ENCODE assay signal across 8 mouse cellular contexts in the genomic region with DNA sequence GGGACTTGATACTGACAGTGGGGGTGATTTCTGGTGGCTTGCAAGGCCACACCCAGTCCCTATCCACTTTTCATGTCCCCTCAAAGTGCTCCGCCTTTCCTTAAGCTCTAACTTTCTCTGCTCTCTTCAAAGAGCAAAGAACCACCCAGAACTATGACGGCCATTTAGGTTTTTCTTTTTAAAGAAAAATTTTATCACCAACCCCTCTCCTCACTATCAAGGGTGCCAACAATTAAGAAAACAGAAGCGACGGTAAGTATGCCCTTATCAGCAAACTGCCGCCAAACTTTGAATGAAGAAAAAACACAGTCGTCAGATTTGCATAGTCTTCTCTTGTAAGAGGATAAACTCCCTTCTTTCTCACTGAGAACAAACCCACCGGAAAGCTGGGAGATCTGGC. TPM values are rescaled to one million over a fixed set of nuclear protein-coding genes. Genes with fewer than 3 reads are reported as not detected.
DNase-seq lines count a peak whose midpoint lies in the region; ATAC-seq and TF ChIP-seq lines count a peak whose summit lies in the region.

No protein-coding gene starts in this region.

- H3K9me3 ChIP-seq in forebrain, embryonic 12.5 days: no peaks in the 10 kb centered on the region
- no peaks in the 10 kb centered on the region for H3K9me3 ChIP-seq in liver, embryonic 11.5 days (ENCODE audit: control insufficient read depth, low read length)
- H3K9me3 ChIP-seq in stomach, embryonic 16.5 days (replicated peaks; ENCODE audit: control insufficient read depth, low read length): no peaks in the 10 kb centered on the region

- H3K4me2 ChIP-seq in forebrain, embryonic 12.5 days: peak overlapping the region; percentile 98
- peak overlapping the region; percentile 100 for H3K4me2 ChIP-seq in liver, embryonic 11.5 days
- H3K4me2 ChIP-seq in stomach, embryonic 16.5 days (ENCODE audit: low read depth, low read length): peak overlapping the region; percentile 100

- DNase-seq in cerebellum, adult 2 months: no peak
- DNase-seq in cerebellum, adult 18-20 months: no peak
- no peak for DNase-seq in liver, embryonic 11.5 days (ENCODE audit: low spot score)
- DNase-seq in ovary, postnatal 36 days (ENCODE audit: low spot score): no peak
- no peak for DNase-seq in left cerebral cortex, postnatal 25 days (ENCODE audit: low spot score in 2 of 2)

- H3K9ac ChIP-seq in forebrain, embryonic 12.5 days: peak overlapping the region; percentile 75
- H3K9ac ChIP-seq in liver, embryonic 11.5 days (ENCODE audit: low read depth, low read length): peak overlapping the region; percentile 84
- H3K9ac ChIP-seq in stomach, embryonic 16.5 days (ENCODE audit: low read length): peak overlapping the region; percentile 83

- ATAC-seq in CD4-positive, CD25-positive, alpha-beta regulatory T cell, adult 4 months: peak; percentile 0
- ATAC-seq in forebrain, embryonic 12.5 days (ENCODE audit: low FRiP score): no peak
- no peak for ATAC-seq in liver, embryonic 11.5 days (replicated peaks; ENCODE audit: low FRiP score)
- ATAC-seq in stomach, embryonic 16.5 days (ENCODE audit: insufficient read depth, low FRiP score): no peak

- TF ChIP-seq POLR2A in cerebellum, adult 2 months (IDR thresholded peaks at IDR 0.05; ENCODE audit: borderline replicate concordance, insufficient read depth, low read length): no peak

- H3K27me3 ChIP-seq in cerebellum, adult 2 months (ENCODE audit: control insufficient read depth, insufficient read depth, low read length): no peaks in the 10 kb centered on the region
- H3K27me3 ChIP-seq in forebrain, embryonic 12.5 days: peaks cover 5% of the 10 kb centered on the region; the same call in 1 of the 2 replicates
- H3K27me3 ChIP-seq in liver, embryonic 11.5 days (replicated peaks; ENCODE audit: control insufficient read depth, insufficient read depth, low read length): no peaks in the 10 kb centered on the region
- no peaks in the 10 kb centered on the region for H3K27me3 ChIP-seq in stomach, embryonic 16.5 days (ENCODE audit: control insufficient read depth, insufficient read depth, low read length)

- H3K4me1 ChIP-seq in cerebellum, adult 2 months (ENCODE audit: control insufficient read depth, insufficient read depth, low read length): peaks cover 2% of the 10 kb centered on the region
- peaks cover 29% of the 10 kb centered on the region for H3K4me1 ChIP-seq in forebrain, embryonic 12.5 days
- peaks cover 23% of the 10 kb centered on the region for H3K4me1 ChIP-seq in liver, embryonic 11.5 days (replicated peaks; ENCODE audit: control insufficient read depth, insufficient read depth, low read length)
- H3K4me1 ChIP-seq in stomach, embryonic 16.5 days (ENCODE audit: control insufficient read depth, insufficient read depth, low read length): 0 out of 2 replicates have a peak, but pooled peaks cover 10% of the 10 kb centered on the region

- TF ChIP-seq CTCF in cerebellum, adult 2 months (IDR thresholded peaks at IDR 0.05; ENCODE audit: borderline replicate concordance, insufficient read depth, low read depth, low read length): no peak

- H3K36me3 ChIP-seq in forebrain, embryonic 12.5 days (replicated peaks): no peaks in the 10 kb centered on the region
- H3K36me3 ChIP-seq in liver, embryonic 11.5 days (ENCODE audit: control insufficient read depth, insufficient read depth, low read length): no peaks in the 10 kb centered on the region
- no peaks in the 10 kb centered on the region for H3K36me3 ChIP-seq in stomach, embryonic 16.5 days (ENCODE audit: control insufficient read depth, insufficient read depth, low read length)

- no peak overlapping the region for H3K27ac ChIP-seq in cerebellum, adult 2 months (ENCODE audit: insufficient read depth, low read length)
- H3K27ac ChIP-seq in forebrain, embryonic 12.5 days: 0 out of 2 replicates have a peak overlapping the region, but pooled peaks have one; percentile 85
- peak overlapping the region; percentile 89 for H3K27ac ChIP-seq in liver, embryonic 11.5 days (ENCODE audit: low read depth, low read length)
- peak overlapping the region; percentile 96; the same call in 1 of the 2 replicates for H3K27ac ChIP-seq in stomach, embryonic 16.5 days (ENCODE audit: low read length)

- intact Hi-C loops in left cerebral cortex, postnatal 25 days (cut with DNase I): no loop called here

- 2% methylated on average over 7 of the region's 7 CpGs for WGBS in cerebellum, adult 2 months
- 1% methylated on average over 7 of the region's 7 CpGs for WGBS in forebrain, embryonic 12.5 days
- WGBS in liver, embryonic 11.5 days: under 1% methylated on average over 7 of the region's 7 CpGs
- WGBS in stomach, embryonic 16.5 days: 1% methylated on average over 7 of the region's 7 CpGs

- peak overlapping the region; percentile 98 for H3K4me3 ChIP-seq in cerebellum, adult 2 months (replicated peaks; ENCODE audit: insufficient read depth, low read depth, low read length)
- H3K4me3 ChIP-seq in forebrain, embryonic 12.5 days (replicated peaks): peak overlapping the region; percentile 84
- H3K4me3 ChIP-seq in liver, embryonic 11.5 days (ENCODE audit: low read depth, low read length): peak overlapping the region; percentile 75
- H3K4me3 ChIP-seq in stomach, embryonic 16.5 days (replicated peaks; ENCODE audit: low read length): peak overlapping the region; percentile 92

RNA-seq across cellular contexts. Expression of a gene that starts 0.5 kb away (rescaled TPM):
- 4.8 and 5.2 TPM in 2 replicates for polyA plus RNA-seq in cerebellum, adult 2 months (2012; rRNA removed)
- 1 to 10 TPM; 6.8 to 8.4 TPM for polyA plus RNA-seq in CD4-positive, CD25-positive, alpha-beta regulatory T cell, adult 4 months (2017; shearing (Covaris generic))
- polyA plus RNA-seq in forebrain, embryonic 12.5 days (2016; fragmentation: Nextera tagmentation; extraction: Ambion mirVana): 10.4 and 10.5 TPM in 2 replicates
- polyA plus RNA-seq in liver, embryonic 11.5 days (2014; fragmentation: Nextera tagmentation; extraction: Ambion mirVana): 22.9 and 26.3 TPM in 2 replicates
- 20.8 and 25.5 TPM in 2 replicates for polyA plus RNA-seq in stomach, embryonic 16.5 days (2015; fragmentation: Nextera tagmentation; extraction: Ambion mirVana)
- total RNA-seq in left cerebral cortex, postnatal 25 days (2021): 1 to 10 TPM; 3.6 to 4.0 TPM

RNA-seq across cellular contexts. Expression of a gene that starts 0.9 kb away (rescaled TPM):
- 20.8 and 21.6 TPM in 2 replicates for polyA plus RNA-seq in cerebellum, adult 2 months (2012; rRNA removed)
- 10 to 100 TPM in 1 of 2 experiments, 1 to 10 TPM in 1; 9.6 to 14.8 TPM for polyA plus RNA-seq in CD4-positive, CD25-positive, alpha-beta regulatory T cell, adult 4 months (2017; shearing (Covaris generic))
- polyA plus RNA-seq in forebrain, embryonic 12.5 days (2016; fragmentation: Nextera tagmentation; extraction: Ambion mirVana): 6.8 and 8.4 TPM in 2 replicates
- 3.7 and 5.2 TPM in 2 replicates for polyA plus RNA-seq in liver, embryonic 11.5 days (2014; fragmentation: Nextera tagmentation; extraction: Ambion mirVana)
- polyA plus RNA-seq in stomach, embryonic 16.5 days (2015; fragmentation: Nextera tagmentation; extraction: Ambion mirVana): 7.5 and 9.9 TPM in 2 replicates
- total RNA-seq in left cerebral cortex, postnatal 25 days (2021): 10 to 100 TPM; 22.7 to 24.6 TPM

RNA-seq across cellular contexts. Expression of a gene that starts 52.8 kb away (rescaled TPM):
- 10.3 and 10.9 TPM in 2 replicates for polyA plus RNA-seq in cerebellum, adult 2 months (2012; rRNA removed)
- 10 to 100 TPM; 17.1 to 23.7 TPM for polyA plus RNA-seq in CD4-positive, CD25-positive, alpha-beta regulatory T cell, adult 4 months (2017; shearing (Covaris generic))
- polyA plus RNA-seq in forebrain, embryonic 12.5 days (2016; fragmentation: Nextera tagmentation; extraction: Ambion mirVana): 22.2 and 26.3 TPM in 2 replicates
- 22.4 and 29.3 TPM in 2 replicates for polyA plus RNA-seq in liver, embryonic 11.5 days (2014; fragmentation: Nextera tagmentation; extraction: Ambion mirVana)
- 27.8 and 30.2 TPM in 2 replicates for polyA plus RNA-seq in stomach, embryonic 16.5 days (2015; fragmentation: Nextera tagmentation; extraction: Ambion mirVana)
- total RNA-seq in left cerebral cortex, postnatal 25 days (2021): 10 to 100 TPM in 1 of 2 experiments, 1 to 10 TPM in 1; 9.4 to 10.6 TPM
